Mouse (Mus musculus): ENCODE results near the gene Gm11937. TPM values are rescaled to one million over a fixed set of nuclear protein-coding genes. Genes with fewer than 3 reads are reported as not detected.
A peak's percentile ranks its signal among the peaks of the same experiment; 100 is the strongest.

Gm11937 gene
- total RNA-seq, 2 experiments from 2014 or later, result not detected

- no peak for DNase-seq (ENCODE audit: low spot score in 2 of 2)
Observed at GRCm38 (mm10) chr11:99581564-99581963, 28.4 kb downstream of the Gm11937 start.

DNA sequence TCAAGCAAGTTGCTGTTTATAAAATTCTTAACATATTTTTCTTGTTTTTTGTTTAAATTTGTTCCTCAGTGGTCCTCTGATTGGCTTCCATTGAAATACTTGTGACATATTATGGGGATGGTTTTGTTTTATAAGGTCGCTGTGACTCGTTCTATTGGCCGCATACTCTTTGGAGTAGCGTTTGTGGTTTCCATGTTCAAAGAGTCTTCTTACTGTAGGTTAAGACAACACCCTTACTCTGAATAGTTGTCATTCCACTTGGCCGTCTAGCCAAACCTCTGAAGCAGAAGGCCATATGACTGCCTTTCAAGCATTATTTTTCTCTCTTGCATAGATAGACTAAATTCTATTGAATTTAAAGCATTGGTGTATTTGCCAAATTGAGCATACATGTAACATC is 28.9 kb downstream of the Gm11937 start:
- no peak for DNase-seq (ENCODE audit: low spot score in 2 of 2)

DNA sequence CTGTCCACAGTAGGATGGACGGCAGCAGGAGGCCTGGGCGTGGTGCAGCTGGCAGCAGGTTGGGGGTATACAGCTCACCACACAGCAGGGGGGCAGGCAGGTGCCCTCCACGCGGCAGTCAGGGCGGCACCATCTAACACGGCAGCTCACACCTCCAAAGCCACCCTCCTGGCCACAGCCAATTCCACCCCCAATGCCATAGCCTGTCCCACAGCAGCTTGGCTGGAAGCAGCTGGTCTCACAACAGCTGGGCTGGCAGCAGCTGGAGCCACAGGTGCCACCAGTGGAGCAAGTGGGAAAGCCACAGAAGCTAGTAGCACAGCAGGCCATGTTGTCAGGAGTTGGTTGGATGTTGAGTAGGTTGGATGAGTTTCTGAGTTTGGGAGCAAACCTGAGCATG is 29.4 kb downstream of the Gm11937 start, which contains the start of gene Krtap1-5:
Gene Krtap1-5, minus strand, starts transcription at position 381 of the 400 bp plus-strand sequence.
- no peak for DNase-seq (ENCODE audit: low spot score in 2 of 2)

GRCm38 (mm10) chr11:99574106-99574505 is 35.9 kb downstream of the Gm11937 start:
- DNase-seq (ENCODE audit: low spot score in 2 of 2), result peak; percentile 74 to 78

DNA sequence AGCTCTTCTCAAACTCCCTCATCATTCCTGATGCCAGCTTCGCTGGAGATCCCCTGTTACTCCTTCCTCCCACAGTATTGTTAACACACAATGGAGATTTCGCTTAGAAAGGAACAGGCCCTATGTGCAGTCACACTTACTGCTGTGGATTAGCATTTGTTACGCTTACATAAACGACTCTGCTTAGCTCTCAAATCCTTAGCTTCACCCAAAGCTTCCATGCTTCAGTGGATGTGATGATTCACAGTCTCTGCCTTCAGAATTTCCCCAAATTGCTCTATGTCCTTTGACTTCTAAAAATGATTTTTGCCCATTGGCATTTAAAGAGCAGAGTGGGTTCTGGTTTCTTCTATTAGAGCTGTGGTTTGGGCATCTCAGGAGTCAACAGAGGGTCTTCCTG is 36.8 kb downstream of the Gm11937 start:
- DNase-seq (ENCODE audit: low spot score in 2 of 2), result no peak

- DNase-seq (ENCODE audit: low spot score in 2 of 2), result no peak
Observed at GRCm38 (mm10) chr11:99566530-99566929, 43.5 kb downstream of the Gm11937 start, which contains the start of gene Krtap3-1. TSS of gene Krtap3-1 (minus strand) at chr11:99566630.

DNA sequence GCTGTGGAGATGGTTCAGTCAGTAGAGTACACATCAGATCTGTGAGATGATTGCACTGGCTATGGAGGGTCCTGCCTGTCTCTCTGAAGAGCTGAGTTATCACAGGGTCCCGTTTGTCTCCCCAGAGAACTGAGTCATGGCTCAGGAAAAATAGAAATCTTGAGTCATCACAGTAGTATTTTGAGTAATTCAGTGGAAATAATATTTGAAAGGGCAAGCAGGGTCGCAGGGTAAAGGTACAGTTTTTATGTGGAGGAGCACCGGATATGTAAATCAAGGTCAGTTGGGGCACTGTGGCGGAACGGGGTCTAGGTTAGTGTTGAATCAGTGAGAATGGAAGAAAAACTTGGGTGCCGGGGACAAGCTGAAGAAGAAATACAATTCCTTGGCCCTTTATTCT is 47.4 kb downstream of the Gm11937 start:
- DNase-seq (ENCODE audit: low spot score in 2 of 2), result no peak

Other genes starting within 250 kb of the Gm11937 start
- gene Krt28, start 235.3 kb downstream of the Gm11937 start, total RNA-seq (2021), result under 1 TPM; 0.30 to 0.33 TPM
- 10 to 100 TPM; 14.3 to 14.8 TPM for gene Krt10, start 220.8 kb downstream of the Gm11937 start, total RNA-seq (2021)
- 1 to 10 TPM; 1.5 to 1.6 TPM for gene Krt12, start 187.9 kb downstream of the Gm11937 start, total RNA-seq (2021)
- gene Krt20, start 172.0 kb downstream of the Gm11937 start, total RNA-seq (2021), result not detected
- not detected for gene Krt23, start 117.1 kb downstream of the Gm11937 start, total RNA-seq (2021)
- not detected for gene Krt39, start 88.9 kb downstream of the Gm11937 start, total RNA-seq (2021)
- gene Krt40, start 67.0 kb downstream of the Gm11937 start, total RNA-seq (2021), result not detected
- gene Krtap3-3, start 59.3 kb downstream of the Gm11937 start, total RNA-seq (2021), result not detected
- not detected for gene Krtap3-2, start 53.3 kb downstream of the Gm11937 start, total RNA-seq (2021)
- not detected for gene Gm11939, start 50.7 kb downstream of the Gm11937 start, total RNA-seq (2021)
- gene Krtap3-1, start 43.6 kb downstream of the Gm11937 start, total RNA-seq (2021), result not detected
- gene Krtap1-5, start 29.2 kb downstream of the Gm11937 start, total RNA-seq (2021), result not detected
- gene Krtap1-4, start 26.5 kb downstream of the Gm11937 start, total RNA-seq (2021), result not detected
- gene Krtap1-3, start 18.9 kb downstream of the Gm11937 start, total RNA-seq (2021), result not detected
- not detected for gene Krtap9-3, start 12.1 kb downstream of the Gm11937 start, total RNA-seq (2021)
- gene Gm11938, start 6.9 kb downstream of the Gm11937 start, total RNA-seq (2021), result not detected
- not detected for gene Krtap2-4, start 4.7 kb upstream of the Gm11937 start, total RNA-seq (2021)
- gene Gm11562, start 10.2 kb upstream of the Gm11937 start, total RNA-seq (2021), result not detected
- gene Krtap4-1, start 18.0 kb upstream of the Gm11937 start, total RNA-seq (2021), result not detected
- gene Krtap4-2, start 24.9 kb upstream of the Gm11937 start, total RNA-seq (2021), result not detected
- gene Krtap4-7, start 33.9 kb upstream of the Gm11937 start, total RNA-seq (2021), result not detected
- gene Gm11555, start 40.0 kb upstream of the Gm11937 start, total RNA-seq (2021), result not detected
- gene Gm11563, start 48.8 kb upstream of the Gm11937 start, total RNA-seq (2021), result not detected
- not detected for gene Krtap4-6, start 55.8 kb upstream of the Gm11937 start, total RNA-seq (2021)
- gene Gm14190, start 80.6 kb upstream of the Gm11937 start, total RNA-seq (2021), result not detected
- gene Gm14180, start 124.1 kb upstream of the Gm11937 start, total RNA-seq (2021), result not detected
- not detected for gene Gm11595, start 162.7 kb upstream of the Gm11937 start, total RNA-seq (2021)
- not detected for gene Krtap4-8, start 170.5 kb upstream of the Gm11937 start, total RNA-seq (2021)
- not detected for gene Krtap4-9, start 175.0 kb upstream of the Gm11937 start, total RNA-seq (2021)
- gene Gm11596, start 183.3 kb upstream of the Gm11937 start, total RNA-seq (2021), result not detected
- not detected for gene Gm11569, start 188.7 kb upstream of the Gm11937 start, total RNA-seq (2021)
- not detected for gene Gm11554, start 194.3 kb upstream of the Gm11937 start, total RNA-seq (2021)
- gene Krtap4-13, start 199.7 kb upstream of the Gm11937 start, total RNA-seq (2021), result not detected
- not detected for gene Gm11564, start 205.5 kb upstream of the Gm11937 start, total RNA-seq (2021)
- not detected for gene 2300003K06Rik, start 227.9 kb upstream of the Gm11937 start, total RNA-seq (2021)
- not detected for gene Krtap4-16, start 241.4 kb upstream of the Gm11937 start, total RNA-seq (2021)
- not detected for gene Gm11568, start 247.7 kb upstream of the Gm11937 start, total RNA-seq (2021)